Mouse (Mus musculus) gastrocnemius, postnatal 14 days (tissue): ENCODE results near the gene Tgfb1. TPM values are rescaled to one million over a fixed set of nuclear protein-coding genes. Genes with fewer than 3 reads are reported as not detected.

Experiments
- DNase-seq: peaks from one replicate; pipeline ENCODE4 v3.0.0; 2021; ENCODE audit warnings: mixed read lengths
- intact Hi-C: fragments of 180-260 bp; cut with DNase I; formaldehyde crosslinking; loops from one replicate; pipeline ENCODE4 v1.15.1; 2025; ENCODE audit warnings: low total_unique reads
- total RNA-seq, 2 experiments: library from RNA; stranded (reverse); gene quantifications; 2 replicates each; pipeline ENCODE4 v1.2.3; 2021

Tgfb1 gene
- total RNA-seq, 2 experiments from 2014 or later: 13.8 to 14.4 TPM

- intact Hi-C loops: no loop called here
- no peak for DNase-seq
Observed at GRCm38 (mm10) chr7:25674297-25674696, 12.5 kb upstream of the Tgfb1 start.

GRCm38 (mm10) chr7:25674719-25675300 is 12.0 kb upstream of the Tgfb1 start, which contains the start of gene Tmem91:
TSS of gene Tmem91 (minus strand) at chr7:25675166.
- intact Hi-C loops: no loop called here
- no peak for DNase-seq

- intact Hi-C loops: no loop called here
- no peak for DNase-seq
Observed at GRCm38 (mm10) chr7:25675405-25675804, 11.4 kb upstream of the Tgfb1 start.

GRCm38 (mm10) chr7:25676085-25676781 is 10.6 kb upstream of the Tgfb1 start:
- intact Hi-C loops: no loop called here
- DNase-seq: peak; percentile 81

- intact Hi-C loops: no loop called here
- DNase-seq: no peak
Observed at GRCm38 (mm10) chr7:25677013-25677412, 9.8 kb upstream of the Tgfb1 start.

- DNase-seq: no peak
- intact Hi-C loops: no loop called here
Observed at GRCm38 (mm10) chr7:25679971-25680370, 6.8 kb upstream of the Tgfb1 start.

- peak; percentile 94 for DNase-seq
- intact Hi-C loops: no loop called here
Observed at GRCm38 (mm10) chr7:25680514-25681258, 6.1 kb upstream of the Tgfb1 start, which contains the start of gene B9d2. TSS of gene B9d2 (plus strand) at chr7:25680780.

GRCm38 (mm10) chr7:25681341-25682231 is 5.2 kb upstream of the Tgfb1 start:
- intact Hi-C loops: no loop called here
- no peak for DNase-seq

GRCm38 (mm10) chr7:25683474-25684180 is 3.2 kb upstream of the Tgfb1 start:
- DNase-seq: no peak
- intact Hi-C loops: no loop called here

- no peak for DNase-seq
- intact Hi-C loops: no loop called here
Observed at GRCm38 (mm10) chr7:25684659-25685058, 2.1 kb upstream of the Tgfb1 start.

- intact Hi-C loops: no loop called here
- DNase-seq: no peak
Observed at GRCm38 (mm10) chr7:25685926-25686470, 804 bp upstream of the Tgfb1 start.

- intact Hi-C loops: no loop called here
- DNase-seq: peak; percentile 52
Observed at GRCm38 (mm10) chr7:25687811-25688401, 1.1 kb downstream of the Tgfb1 start.

- intact Hi-C loops: no loop called here
- DNase-seq: peak; percentile 80
Observed at GRCm38 (mm10) chr7:25688810-25689586, 2.2 kb downstream of the Tgfb1 start.

- intact Hi-C loops: no loop called here
- no peak for DNase-seq
Observed at GRCm38 (mm10) chr7:25689603-25690021, 2.8 kb downstream of the Tgfb1 start.

- DNase-seq: no peak
- intact Hi-C loops: no loop called here
Observed at GRCm38 (mm10) chr7:25690051-25690450, 3.2 kb downstream of the Tgfb1 start.

GRCm38 (mm10) chr7:25694104-25694503 is 7.3 kb downstream of the Tgfb1 start:
- DNase-seq: no peak
- intact Hi-C loops: no loop called here

- DNase-seq: no peak
- intact Hi-C loops: no loop called here
Observed at GRCm38 (mm10) chr7:25699851-25700250, 13.0 kb downstream of the Tgfb1 start.

- no peak for DNase-seq
- intact Hi-C loops: no loop called here
Observed at GRCm38 (mm10) chr7:25700732-25701131, 13.9 kb downstream of the Tgfb1 start.
